Mouse (Mus musculus): ENCODE data around the gene Lrba.

The Lrba gene

DNA sequence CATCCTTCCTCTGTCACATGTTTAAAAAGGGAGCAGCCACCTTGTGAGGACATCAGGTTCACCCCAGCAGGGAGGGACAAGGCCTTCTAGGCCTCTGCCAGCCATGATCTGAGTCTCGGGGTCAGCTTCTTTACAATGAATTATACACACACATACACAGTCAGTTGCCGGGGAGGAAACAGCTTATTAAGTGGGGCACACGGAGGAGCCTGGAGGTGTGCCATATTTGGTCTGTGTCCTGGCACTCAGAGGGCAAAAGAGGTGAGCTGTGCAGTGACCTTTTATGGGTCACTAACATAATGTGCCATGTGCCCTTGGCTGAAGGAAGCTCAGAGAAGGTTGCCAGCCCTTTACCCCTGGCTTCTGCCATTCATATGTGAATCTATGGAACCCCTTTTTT lies 596.9 kb downstream of the Lrba start:
- in situ Hi-C loops (cut with MboI; ENCODE audit: low sequenced_read_pairs), result no loop called here

DNA sequence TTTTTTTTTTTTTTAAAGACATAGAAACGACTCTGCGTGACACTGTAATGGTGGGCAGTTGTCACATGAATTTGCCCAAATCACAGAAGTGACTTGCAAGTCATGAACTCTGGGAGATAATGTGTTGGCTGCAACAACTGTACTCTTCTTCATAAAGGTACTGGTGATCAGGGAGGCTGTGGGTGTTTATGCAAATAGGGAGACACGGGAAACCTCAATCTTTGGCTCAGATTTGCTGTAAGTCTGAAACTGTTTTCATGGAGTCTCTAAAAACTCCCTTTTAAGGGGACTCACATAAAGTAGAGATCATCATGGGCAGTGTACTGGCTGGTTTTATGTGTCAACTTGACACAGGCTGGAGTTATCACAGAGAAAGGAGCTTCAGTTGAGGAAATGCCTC lies 603.0 kb downstream of the Lrba start:
- in situ Hi-C loops (cut with MboI; ENCODE audit: low sequenced_read_pairs), result no loop called here

DNA sequence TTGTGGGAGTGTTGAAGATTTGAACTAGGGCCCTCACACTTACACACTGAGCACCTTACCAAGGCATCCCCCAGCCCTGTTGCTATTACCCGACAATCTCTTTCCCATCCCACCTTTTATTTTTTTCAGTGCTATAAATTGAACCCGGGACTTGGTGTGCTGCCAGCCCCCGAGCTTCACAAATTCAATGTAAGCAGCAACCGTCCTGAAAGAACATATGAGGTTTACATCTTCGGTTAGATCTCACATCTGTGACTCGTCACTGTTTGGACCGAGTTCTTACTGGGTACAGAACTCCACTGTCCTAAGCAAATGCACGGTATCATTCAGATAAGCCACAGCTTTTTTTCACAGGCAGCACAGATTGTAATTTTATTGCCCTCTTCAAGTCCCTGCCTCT lies 607.6 kb downstream of the Lrba start:
- in situ Hi-C loops (cut with MboI; ENCODE audit: low sequenced_read_pairs), result no loop called here
